Mouse (Mus musculus) heart, adult 2 months (tissue): ENCODE results near the gene Gnb2.

Experiments used
- CTCF ChIP-seq: fragments of 200-600 bp; IDR thresholded peaks from 2 replicates; pipeline ENCODE4 v1.8.1; 2022; ENCODE audit warnings: antibody characterized with exemption, mild to moderate bottlenecking, moderate library complexity
- EP300 ChIP-seq: fragments of 200-500 bp; IDR thresholded peaks from 2 replicates; pipeline ENCODE4 v1.6.1; 2011; ENCODE audit warnings: low read depth, low read length, control low read depth; ENCODE audit not compliant: insufficient read depth
- POLR2A ChIP-seq: fragments of 200-500 bp; IDR thresholded peaks from 2 replicates; pipeline ENCODE4 v1.6.1; 2011; ENCODE audit warnings: mild to moderate bottlenecking, low read depth, low read length, control low read depth; ENCODE audit not compliant: insufficient read depth

- TF ChIP-seq CTCF (no peak), POLR2A (peak; percentile 94), EP300 (peak; percentile 95)
These were observed at the start of gene Gnb2, which contains the start of gene Epo for GRCm38 (mm10) chr5:137533117-137533827.
